Mouse (Mus musculus) embryo, embryonic 10 days (tissue): ENCODE measurements around the gene Pcsk6.
A peak's percentile ranks its signal among the peaks of the same experiment; 100 is the strongest.

Experiments
- DNase-seq: peaks from one replicate; pipeline ENCODE4 v3.0.0-alpha.2; 2015; ENCODE audit warnings: low spot score

The Pcsk6 gene

DNA sequence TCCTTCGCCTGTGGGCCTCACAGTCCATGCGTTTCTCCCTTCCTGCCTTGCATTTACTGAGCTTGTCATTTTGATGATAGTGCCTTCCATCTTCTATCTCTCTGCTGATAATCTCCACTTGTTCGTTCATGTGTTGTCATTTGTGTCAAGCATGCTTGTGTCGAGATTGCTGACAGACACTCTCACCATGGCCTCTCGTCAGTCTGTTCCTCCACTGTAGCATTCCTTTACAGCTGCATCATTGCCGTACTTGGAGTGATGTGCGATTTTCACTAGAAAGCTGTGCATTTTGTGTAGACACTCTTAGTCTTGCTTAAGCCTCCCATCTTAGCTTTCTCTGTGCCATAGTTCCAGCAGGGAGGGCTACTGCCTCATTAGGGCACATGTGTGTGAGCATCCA, 79.5 kb downstream of the Pcsk6 start:
- no peak for DNase-seq

DNA sequence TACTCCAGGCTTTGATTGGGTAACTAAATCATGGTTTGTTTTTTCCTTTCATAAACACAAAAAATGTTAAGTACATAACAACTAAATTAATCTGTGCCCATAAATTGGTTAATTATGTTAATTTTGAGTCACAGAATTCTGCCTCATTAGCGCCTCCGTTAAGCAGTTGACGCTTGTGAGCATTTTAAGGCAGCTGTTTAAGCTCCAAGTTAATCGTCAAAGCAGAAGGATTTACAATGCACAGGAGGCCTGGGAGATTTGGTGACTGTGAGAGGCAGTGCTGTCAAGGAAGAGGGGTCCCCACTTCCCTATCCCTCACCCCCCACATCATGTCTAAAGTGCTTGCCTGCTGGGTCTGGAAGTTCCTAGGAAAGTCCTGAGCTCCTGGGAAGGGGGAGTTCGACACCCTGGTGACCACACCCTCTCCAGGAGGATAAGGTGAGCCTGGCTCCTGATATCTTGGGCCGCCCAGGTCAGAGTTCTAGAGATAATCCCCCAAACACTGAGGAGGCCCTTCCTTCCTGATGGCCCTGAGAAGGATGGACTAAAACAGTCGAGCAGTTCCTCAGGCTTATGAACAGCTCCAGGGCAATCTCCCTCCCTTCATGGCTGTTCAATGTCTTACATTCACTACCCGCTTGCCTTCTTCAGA, 83.9 kb downstream of the Pcsk6 start:
- no peak for DNase-seq

DNA sequence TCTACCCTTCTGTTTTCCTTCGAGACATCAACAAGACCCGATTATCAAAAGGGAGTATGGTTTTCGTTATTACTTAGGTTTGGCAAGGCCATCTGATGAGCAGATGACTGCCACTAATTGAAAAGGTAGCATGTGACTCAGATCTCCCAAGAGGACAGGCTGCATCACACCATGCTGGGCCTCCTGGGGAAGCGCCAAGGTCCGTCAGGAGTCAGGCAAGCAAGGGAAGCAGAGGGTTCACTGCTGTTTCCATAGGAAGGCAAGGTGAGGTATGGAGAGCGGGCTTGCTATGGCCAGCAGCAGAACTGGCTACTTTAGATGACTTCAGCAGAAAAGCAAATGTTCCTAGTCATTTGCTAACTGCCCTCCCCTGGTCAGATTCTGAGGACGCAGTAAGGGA, 84.9 kb downstream of the Pcsk6 start:
- no peak for DNase-seq

DNA sequence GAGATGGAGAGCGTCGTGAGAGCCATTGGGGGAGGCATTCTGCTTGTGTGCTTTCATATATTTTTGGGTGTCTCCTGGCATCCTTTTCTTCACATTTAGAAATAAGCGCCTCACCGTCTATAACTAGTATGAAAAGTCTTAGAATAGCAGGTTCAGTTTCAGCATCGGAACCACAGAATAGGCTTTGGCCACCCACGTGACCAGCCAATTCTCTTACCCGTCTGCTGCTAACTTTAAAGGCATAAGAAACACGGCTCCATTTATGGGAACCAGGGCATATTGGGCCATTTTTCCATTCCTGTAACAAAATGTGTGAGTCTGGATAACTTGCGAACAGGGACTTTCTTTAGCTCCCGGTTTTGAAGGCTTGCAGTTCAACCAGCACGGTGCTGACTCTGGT, 87.4 kb downstream of the Pcsk6 start:
- DNase-seq, result no peak

DNA sequence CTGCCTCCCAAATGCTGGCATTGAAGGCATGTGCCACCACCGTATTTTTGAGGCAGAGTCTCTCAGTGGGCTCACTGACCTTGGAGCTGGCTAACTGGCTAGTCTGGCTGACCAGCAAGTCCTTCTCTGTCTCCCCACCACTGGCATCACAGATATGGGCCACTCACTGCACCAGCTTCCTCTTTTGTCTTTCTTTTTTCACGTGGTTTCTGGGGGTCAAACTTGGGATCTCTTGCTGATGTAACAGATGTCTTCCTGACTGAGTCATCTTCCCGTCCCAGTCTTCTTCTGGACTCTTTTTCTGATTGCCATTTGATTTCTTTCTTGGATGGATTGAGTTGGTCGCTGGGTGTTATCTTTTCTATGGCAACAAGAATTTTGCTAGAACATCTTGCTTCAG, 93.0 kb downstream of the Pcsk6 start:
- DNase-seq, result no peak

DNA sequence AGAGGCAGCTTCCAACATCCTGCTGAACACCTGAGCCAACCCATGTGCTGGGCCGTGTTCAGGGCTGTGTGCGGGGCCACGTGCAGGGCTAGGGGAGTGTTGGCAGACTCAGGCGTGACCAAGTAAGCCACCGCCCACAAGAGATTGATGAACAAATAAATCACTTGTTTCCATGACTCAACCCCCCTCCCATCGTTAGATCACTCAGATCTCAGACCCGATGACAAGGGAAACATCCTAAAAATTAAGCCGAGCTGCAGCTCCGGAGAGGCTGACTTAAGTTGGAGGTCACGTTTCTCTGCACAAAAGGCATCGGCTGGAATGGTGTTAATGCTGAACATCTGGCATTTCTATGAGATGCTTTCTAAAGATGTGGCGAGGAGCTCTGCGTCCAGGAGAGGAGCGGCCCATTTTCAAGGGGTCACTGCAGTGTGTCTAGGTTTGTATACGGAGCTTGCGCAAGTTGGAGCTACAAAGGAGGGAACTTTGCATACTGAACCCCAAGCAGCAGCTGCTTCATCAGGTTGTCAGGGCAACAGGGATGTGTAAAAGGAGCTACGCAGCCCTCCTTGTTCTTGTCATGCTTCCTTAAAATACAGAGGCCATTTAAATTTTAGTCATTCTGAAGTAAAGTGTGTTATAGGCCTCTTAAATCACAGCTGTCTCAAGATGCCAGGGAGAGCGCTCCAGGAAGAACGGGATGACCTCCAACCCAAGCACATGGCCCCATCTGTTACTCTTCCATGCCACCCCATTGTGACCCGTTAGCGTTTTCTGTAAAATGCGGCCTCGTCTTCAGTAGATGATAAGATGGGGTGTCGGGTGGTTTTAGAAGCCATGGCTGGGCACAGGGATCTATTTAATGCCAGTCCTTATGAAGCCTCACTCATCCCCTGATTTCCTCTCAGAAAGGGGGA, 94.0 kb downstream of the Pcsk6 start:
- DNase-seq, result peak; percentile 78

DNA sequence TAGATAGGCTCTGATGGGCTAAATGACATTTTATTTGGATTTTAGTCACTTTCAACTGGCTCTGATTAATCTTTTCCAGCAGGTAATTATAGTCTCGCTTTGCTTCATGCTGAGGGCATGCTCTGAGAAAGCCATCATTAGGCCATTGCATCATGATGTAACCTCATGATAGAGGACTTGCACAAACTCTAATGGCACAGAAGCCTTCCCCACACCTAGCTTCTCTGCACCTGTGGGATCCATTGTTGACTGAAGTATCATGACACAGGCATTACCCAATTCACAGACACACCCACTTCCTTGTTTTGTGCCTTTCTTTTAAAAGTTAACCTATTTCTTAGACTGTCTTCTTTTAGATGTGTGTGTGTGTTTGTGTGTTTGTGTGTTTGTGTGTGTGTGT, 95.7 kb downstream of the Pcsk6 start:
- DNase-seq, result no peak

DNA sequence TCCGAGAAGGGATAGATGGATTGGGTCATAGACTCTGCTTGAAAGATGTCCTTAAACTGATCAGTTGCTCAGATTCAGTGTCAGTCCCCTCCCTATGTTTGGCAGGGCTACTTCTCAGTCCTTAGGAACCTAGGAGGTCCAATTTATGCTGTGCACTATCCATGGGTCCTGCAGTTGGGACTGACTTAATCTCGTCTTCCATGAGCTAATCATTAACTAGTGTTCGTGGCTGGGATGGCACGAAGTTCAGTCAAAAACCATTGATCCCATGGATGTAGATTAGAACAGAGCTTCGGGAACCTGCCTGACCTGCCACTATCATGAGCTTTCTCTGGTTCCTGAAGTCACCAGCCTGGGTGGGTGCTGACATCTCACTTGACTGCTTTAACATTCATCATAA, 96.6 kb downstream of the Pcsk6 start:
- DNase-seq, result no peak

DNA sequence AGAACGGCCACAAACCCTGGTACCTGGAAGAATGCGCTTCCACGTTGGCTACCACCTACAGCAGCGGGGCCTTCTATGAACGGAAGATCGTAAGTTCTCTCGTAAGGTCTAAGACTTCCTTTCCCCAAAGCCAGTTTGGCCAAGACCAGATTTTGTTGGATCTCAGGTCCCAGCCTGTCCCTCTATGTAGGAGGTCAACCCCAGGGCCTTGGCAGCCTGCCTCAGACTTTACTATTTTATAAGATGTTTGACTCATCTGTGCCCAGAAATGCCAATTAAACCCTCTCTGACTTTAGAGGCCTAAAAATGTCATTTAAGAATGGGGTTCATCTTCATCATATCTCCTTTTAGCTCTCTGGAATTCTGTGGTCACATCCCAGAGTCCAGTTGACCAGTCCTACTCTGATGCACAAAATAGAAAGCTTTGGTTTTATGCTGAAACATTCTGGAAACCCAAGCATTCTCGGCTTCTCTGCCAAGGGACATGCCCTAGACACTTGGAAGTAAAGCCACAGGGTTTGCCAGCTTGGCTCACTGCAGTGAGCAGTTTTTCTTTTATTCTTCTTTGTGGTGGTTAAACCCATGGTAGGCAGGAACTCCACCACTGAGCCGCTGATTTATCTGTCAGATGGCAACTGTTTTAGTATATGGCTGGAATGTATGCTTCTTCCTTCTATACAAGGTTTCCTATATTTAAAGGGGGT, 97.8 kb downstream of the Pcsk6 start:
- no peak for DNase-seq

DNA sequence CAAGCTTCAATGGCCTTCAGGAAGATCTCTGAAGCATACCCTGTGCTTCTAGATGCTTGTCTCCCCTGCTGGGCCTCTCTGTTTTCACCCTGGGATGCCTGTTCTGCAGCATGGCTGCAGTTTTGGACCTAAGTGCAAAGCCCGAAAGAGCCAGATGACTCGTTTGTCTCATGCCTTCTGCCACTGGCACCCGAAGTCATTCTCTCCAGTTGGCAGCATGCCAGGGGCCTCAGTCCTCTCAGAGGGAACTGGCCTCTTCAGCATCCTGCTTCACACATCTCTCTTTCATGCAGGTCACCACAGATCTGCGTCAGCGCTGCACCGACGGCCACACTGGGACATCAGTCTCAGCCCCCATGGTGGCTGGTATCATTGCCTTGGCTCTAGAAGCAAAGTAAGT, 101.1 kb downstream of the Pcsk6 start:
- DNase-seq, result no peak

DNA sequence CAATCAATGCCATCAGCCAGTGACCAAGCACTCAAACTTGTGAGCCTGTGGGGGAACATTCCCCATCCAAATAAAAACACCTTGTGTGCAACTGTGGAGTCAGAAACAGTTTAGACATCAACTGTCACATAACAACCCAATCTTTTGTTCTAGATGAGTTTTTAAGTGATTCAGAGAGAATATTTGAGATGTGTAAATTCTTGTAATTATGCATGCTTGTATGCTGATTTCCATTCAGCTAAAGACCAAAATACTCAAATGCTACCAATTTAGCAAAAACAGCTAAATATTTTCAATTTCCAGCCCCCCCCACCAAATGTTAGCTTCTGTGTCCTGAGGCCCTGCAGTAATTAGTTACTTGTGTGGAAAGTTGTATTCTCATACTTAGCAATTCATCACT, 102.9 kb downstream of the Pcsk6 start:
- DNase-seq, result no peak

DNA sequence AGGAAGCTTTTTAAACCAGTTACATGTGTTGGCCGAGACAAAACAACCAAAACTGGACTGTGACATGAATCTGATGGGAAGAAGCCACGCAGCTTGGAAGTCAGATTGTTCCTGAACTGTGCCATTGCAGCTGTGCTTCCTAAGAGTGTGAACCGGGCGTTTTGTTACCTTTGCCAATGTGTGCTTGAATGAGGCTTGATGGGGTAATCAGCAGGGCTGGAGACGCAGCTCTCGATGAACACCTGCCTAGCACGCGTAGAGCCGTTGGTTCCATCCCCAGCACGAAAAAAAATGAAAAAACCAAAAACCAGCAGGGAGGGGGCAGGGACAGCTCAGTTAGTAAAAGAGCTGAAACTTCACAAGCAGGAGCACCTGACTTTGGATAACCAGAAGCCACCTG, 109.8 kb downstream of the Pcsk6 start:
- DNase-seq, result no peak

DNA sequence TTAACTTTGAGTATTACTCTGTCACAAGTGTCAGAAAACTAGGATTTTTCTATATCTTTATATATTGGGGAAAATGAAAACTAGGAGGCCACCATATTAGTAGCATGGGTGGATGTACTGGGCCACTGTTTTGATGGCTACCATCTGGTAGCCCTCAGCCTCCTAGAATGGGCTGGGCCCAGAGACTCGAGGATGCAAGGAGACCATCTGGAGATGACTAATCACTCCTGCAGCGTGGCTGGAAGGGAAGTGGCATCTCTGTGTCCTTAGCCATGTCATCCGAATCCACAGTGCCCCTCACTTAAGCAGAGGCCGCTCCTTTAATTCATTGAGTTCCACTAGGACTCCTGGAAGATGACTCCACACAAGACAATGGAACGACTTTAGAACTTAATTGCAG, 115.8 kb downstream of the Pcsk6 start:
- no peak for DNase-seq

DNA sequence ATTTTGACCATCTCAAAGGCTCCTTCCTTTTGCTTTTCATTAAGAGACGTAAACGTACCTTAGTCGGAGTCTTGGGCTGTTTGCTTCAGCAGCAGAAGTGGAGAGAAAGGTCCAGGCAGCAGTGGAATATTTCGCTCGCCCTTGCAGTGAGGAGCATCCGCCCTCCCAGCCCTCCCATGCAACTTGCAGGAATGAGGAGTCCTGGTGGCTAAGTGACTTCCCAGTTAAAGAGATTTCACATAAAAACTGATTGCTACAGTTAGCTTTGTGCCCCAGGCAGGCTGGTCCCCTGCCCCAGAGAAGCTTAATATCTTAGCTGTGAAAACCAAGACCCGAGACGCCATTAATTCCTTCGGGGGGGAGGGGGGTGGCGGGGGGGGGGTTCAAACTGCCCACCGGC, 116.4 kb downstream of the Pcsk6 start:
- no peak for DNase-seq

DNA sequence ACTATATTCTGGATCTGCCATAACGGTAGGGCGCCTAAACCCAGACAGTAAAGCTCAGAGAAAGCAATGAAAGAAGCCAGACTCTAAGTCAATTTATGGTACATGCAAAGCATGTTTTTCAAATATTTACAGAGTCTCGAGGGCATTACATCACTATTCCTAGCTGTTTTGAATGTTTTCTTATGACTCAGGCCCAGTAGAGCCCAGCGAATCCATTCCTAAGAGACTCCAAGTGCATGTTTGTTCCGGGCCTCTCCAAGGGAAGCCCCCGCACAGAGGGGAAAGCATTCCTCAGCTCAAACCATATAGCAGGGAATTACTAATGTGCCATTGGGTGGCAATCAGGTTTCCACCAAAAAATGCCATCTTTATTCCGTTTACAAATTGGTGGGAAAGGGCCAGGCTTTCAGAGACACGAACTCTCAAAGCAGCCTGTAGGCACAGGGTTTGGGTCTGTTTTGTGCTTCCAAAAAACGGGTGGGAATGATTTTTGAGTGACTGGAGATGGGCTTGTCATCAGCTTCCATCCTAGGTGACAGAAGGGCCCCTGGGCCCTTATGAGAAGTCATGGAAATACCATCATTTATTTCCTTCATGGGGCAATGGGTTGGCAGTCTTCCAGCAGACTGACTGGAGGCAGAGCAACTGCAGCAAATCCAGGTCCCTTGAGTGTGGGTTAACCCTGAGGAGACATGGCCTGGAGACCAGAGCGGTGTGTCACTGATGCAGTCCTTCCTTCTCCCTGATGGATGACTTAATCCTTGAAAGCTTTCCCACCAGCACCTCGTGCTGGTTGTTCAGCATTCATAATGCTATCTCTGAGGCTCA, 117.7 kb downstream of the Pcsk6 start:
- DNase-seq, result no peak

DNA sequence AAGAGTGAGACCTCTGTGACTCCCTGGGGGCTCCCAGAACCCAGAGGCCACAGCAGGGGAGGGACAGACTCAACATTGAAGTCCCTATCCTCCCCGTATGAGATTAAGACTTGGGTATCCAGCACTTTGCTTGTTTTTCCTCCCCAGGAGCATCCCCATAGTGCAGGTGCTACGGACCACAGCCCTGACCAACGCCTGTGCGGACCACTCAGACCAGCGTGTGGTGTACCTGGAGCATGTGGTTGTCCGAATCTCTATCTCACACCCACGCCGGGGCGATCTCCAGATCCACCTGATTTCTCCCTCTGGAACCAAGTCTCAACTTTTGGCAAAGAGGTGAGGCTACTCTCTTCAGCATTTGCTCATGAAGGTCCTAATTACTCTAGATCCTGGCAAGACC, 118.5 kb downstream of the Pcsk6 start:
- no peak for DNase-seq

DNA sequence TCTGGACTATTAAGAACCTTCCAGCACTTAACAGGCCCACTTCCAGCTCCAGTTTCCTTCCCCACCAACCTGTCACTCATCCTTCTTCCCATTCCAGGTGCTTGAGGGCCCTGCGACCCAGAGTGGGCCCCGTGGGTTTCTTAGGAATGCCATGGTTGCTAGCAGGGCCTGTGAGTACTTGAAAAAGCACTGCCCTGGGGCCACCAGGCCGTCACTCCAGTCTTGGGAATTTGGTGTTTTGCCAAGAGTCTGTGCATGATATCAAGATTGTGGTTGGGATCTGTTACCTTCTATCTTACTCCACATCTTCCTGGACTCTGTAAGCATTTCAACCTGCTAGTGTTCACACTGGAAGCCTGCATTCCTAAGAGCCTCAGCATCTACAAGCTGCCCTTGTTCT, 120.5 kb downstream of the Pcsk6 start:
- DNase-seq, result no peak

DNA sequence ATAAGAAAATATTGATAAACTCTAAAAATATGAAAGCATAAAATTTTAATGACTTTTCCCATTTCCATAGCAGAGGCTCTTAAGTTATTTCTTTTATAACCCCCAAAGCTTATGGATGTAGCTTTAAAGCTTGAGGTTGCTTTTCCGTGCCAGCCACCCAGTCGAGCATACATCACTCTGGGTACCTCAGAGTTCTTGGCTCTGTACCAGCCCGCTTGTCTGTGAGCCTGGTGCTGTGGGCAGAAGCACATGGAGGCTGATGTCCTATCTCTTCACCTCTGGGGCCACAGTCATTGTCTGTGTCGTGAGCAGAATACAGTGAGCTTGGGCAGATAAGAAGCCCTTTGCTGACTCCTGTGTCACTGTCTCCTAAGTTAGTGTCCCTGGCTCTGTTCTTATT, 126.7 kb downstream of the Pcsk6 start:
- no peak for DNase-seq

DNA sequence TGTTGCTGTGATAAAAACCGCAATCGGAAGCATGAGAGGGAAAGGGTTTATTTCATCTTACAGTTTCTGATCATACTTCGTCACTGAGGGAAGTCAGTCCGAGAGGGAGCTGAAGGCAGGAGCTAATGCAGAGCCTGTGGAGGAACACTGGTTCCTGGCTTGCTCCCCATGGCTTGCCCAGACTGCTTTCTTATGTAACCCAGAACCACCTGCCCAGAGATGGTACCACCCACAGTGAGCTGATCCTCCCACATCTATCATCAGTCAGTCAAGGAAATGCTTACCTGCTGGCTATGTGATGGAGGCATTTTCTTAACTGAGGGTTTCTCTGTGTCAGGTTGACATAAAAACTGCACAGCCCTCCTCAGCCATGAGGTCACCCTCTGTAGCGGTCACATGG, 127.2 kb downstream of the Pcsk6 start:
- DNase-seq, result no peak

DNA sequence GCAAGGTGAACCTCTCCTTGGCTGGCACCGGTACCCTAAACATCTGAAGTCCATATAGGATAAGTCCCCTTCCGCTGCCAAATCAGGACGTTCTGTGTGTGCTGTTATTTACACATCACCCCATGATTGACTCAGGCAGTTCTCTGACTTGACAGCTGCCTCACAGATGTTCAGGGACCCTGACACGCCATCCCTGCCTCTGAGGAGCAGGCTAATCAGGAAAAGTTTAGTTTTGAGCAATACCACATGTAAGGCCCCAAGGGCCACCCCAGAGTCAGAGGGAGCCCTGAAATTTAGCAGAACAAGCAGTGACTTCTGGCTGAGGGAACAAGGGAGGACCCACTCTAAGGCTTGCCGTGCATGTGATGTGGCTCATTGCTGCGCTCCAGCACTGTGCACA, 130.8 kb downstream of the Pcsk6 start:
- no peak for DNase-seq

DNA sequence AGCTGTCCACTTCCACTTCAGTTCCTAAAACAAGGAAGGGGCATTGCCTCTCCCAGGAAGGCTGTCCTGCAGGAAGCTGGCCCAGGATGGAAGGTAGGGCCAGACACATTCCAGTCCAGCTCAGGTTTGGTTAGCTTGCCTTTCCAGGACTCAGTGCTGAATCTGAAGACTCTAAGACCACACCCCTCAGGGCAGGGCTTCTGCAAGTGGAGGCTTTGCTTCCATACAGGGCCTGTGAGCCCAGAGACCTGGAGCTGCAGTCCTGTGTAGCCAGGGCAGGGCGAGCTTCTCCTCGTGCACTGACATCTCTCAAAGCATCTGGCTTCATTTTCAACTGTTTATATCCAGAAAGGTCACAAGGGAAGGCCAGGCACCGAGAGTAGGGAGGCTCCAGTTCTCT, 131.9 kb downstream of the Pcsk6 start:
- peak; percentile 35 for DNase-seq

DNA sequence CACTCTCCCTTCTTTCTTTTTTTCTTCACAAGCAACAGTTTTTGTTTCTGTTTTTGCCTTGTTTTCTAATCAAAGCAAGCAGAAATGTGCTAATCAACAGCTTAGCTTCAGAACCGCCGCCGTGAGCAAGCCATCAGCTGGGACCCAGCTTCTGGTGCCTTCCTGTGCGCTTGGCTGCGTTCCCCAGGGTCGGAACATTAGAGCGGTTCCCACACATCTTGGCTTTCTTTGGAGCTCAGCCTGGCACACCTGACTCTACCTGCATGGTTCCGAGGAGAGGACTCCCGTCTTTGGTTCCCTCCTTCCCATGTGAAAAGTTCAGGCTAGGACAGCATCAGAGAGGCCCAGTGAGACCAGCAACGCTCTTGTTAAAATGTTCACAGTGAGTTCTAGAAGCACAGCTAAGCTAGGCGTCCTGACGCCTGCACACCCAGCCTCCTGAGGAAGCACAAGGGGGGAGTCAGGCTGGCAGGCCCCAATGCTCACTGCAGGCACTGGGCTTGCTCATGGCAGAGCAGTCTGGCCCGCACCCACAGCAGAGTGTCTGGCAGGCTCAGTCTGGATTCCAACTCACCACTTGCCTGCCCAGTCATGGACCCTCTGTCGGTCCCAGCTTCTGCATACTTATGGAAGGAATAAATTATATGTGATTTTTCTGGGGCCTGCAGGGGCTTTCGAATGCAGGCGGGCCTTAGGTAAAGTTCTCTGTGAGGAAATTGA, 139.7 kb downstream of the Pcsk6 start:
- DNase-seq, result no peak
